Comparison of ENCODE assay signal across 8 mouse cellular contexts in genomic region chr7:116092710-116093465, GRCm38 (mm10). TPM values are rescaled to one million over a fixed set of nuclear protein-coding genes. Genes with fewer than 3 reads are reported as not detected.
DNase-seq lines count a peak whose midpoint lies in the region; ATAC-seq and TF ChIP-seq lines count a peak whose summit lies in the region.

No protein-coding gene starts in this region.

- intact Hi-C loops in heart, postnatal 36 days (cut with DNase I): no loop called here

- TF ChIP-seq CTCF in G1E (IDR thresholded peaks at IDR 0.05; ENCODE audit: low read depth, low read length): no peak
- TF ChIP-seq CTCF in layer of hippocampus, adult 2 months (conservative IDR thresholded peaks at IDR 0.05): peak; percentile 68
- peak; percentile 37; the same call in 1 of the 2 replicates for TF ChIP-seq CTCF in lung, embryonic 14.5 days (IDR thresholded peaks at IDR 0.05; ENCODE audit: low read depth)
- no peak for TF ChIP-seq CTCF in olfactory bulb, adult 2 months (IDR thresholded peaks at IDR 0.05; ENCODE audit: insufficient read depth, low read depth, low read length)
- peak; percentile 64; the same call in 1 of the 2 replicates for TF ChIP-seq CTCF in thymus, adult 2 months (IDR thresholded peaks at IDR 0.05; ENCODE audit: borderline replicate concordance, control insufficient read depth, extremely low read depth, insufficient read depth, low read length, poor library complexity)

- H3K27ac ChIP-seq in forebrain, embryonic 16.5 days (ENCODE audit: low read length): peak overlapping the region; percentile 98
- peak overlapping the region; percentile 97 for H3K27ac ChIP-seq in layer of hippocampus, adult 2 months
- peak overlapping the region; percentile 88 for H3K27ac ChIP-seq in lung, embryonic 14.5 days (ENCODE audit: low read depth)
- peak overlapping the region; percentile 95 for H3K27ac ChIP-seq in olfactory bulb, adult 2 months (ENCODE audit: insufficient read depth, low read depth, low read length)
- H3K27ac ChIP-seq in thymus, adult 2 months (ENCODE audit: control insufficient read depth, insufficient read depth, low read length): peak overlapping the region; percentile 28; the same call in 1 of the 2 replicates

- peaks cover 4% of the 10 kb centered on the region for H3K36me3 ChIP-seq in G1E (replicated peaks)
- H3K36me3 ChIP-seq in forebrain, embryonic 16.5 days (ENCODE audit: control insufficient read depth, insufficient read depth): no peaks in the 10 kb centered on the region
- 0 out of 2 replicates have a peak, but pooled peaks cover 3% of the 10 kb centered on the region for H3K36me3 ChIP-seq in lung, embryonic 14.5 days (ENCODE audit: insufficient read depth)
- H3K36me3 ChIP-seq in thymus, adult 2 months (ENCODE audit: control insufficient read depth, insufficient read depth, low read length): no peaks in the 10 kb centered on the region

- H3K4me3 ChIP-seq in G1E (ENCODE audit: low read depth, low read length): peak overlapping the region; percentile 76
- peak overlapping the region; percentile 61 for H3K4me3 ChIP-seq in forebrain, embryonic 16.5 days (replicated peaks; ENCODE audit: low read length)
- peak overlapping the region; percentile 87 for H3K4me3 ChIP-seq in layer of hippocampus, adult 2 months
- H3K4me3 ChIP-seq in lung, embryonic 14.5 days (ENCODE audit: low read depth, low read length): peak overlapping the region; percentile 61
- H3K4me3 ChIP-seq in olfactory bulb, adult 2 months (ENCODE audit: insufficient read depth, low read depth, low read length): peak overlapping the region; percentile 81
- peak overlapping the region; percentile 63 for H3K4me3 ChIP-seq in thymus, adult 2 months (ENCODE audit: control insufficient read depth, insufficient read depth, low read length)

- peaks cover 7% of the 10 kb centered on the region for H3K27me3 ChIP-seq in G1E (ENCODE audit: insufficient read depth, low read length)
- no peaks in the 10 kb centered on the region for H3K27me3 ChIP-seq in forebrain, embryonic 16.5 days (replicated peaks; ENCODE audit: control insufficient read depth, insufficient read depth, low read length)
- H3K27me3 ChIP-seq in lung, embryonic 14.5 days (ENCODE audit: insufficient read depth, low read length): no peaks in the 10 kb centered on the region
- H3K27me3 ChIP-seq in thymus, adult 2 months (ENCODE audit: control insufficient read depth, insufficient read depth, low read length): no peaks in the 10 kb centered on the region

- H3K9me3 ChIP-seq in G1E (replicated peaks): no peaks in the 10 kb centered on the region
- no peaks in the 10 kb centered on the region for H3K9me3 ChIP-seq in forebrain, embryonic 16.5 days (ENCODE audit: control insufficient read depth, low read length)
- no peaks in the 10 kb centered on the region for H3K9me3 ChIP-seq in lung, embryonic 14.5 days (ENCODE audit: low read depth, low read length)

- peak overlapping the region; percentile 88 for H3K4me2 ChIP-seq in forebrain, embryonic 16.5 days (ENCODE audit: low read length)
- peak overlapping the region; percentile 83 for H3K4me2 ChIP-seq in lung, embryonic 14.5 days

- peak; percentile 86 for TF ChIP-seq POLR2A in olfactory bulb, adult 2 months (IDR thresholded peaks at IDR 0.05; ENCODE audit: insufficient read depth, low read depth, low read length)
- peak; percentile 83 for TF ChIP-seq POLR2A in thymus, adult 2 months (IDR thresholded peaks at IDR 0.05; ENCODE audit: control insufficient read depth, extremely low read depth, insufficient read depth, low read length, poor library complexity)

- peaks cover 32% of the 10 kb centered on the region for H3K4me1 ChIP-seq in G1E (ENCODE audit: insufficient read depth, low read depth, low read length)
- H3K4me1 ChIP-seq in forebrain, embryonic 16.5 days (replicated peaks; ENCODE audit: control insufficient read depth, insufficient read depth, low read length): peaks cover 13% of the 10 kb centered on the region
- peaks cover 12% of the 10 kb centered on the region; the same call in 1 of the 2 replicates for H3K4me1 ChIP-seq in lung, embryonic 14.5 days (ENCODE audit: insufficient read depth)
- peaks cover 2% of the 10 kb centered on the region; the same call in 1 of the 2 replicates for H3K4me1 ChIP-seq in olfactory bulb, adult 2 months (ENCODE audit: control insufficient read depth, insufficient read depth, low read length)
- H3K4me1 ChIP-seq in thymus, adult 2 months (replicated peaks; ENCODE audit: control insufficient read depth, insufficient read depth, low read length): peaks cover 2% of the 10 kb centered on the region; the same call in 1 of the 2 replicates

- peak; percentile 50 for DNase-seq in G1E (ENCODE audit: low spot score)
- peak; percentile 96 for DNase-seq in cerebellum, adult 18-20 months
- DNase-seq in heart, postnatal 36 days: peak; percentile 87 to 93
- peak; percentile 95 to 97 for DNase-seq in layer of hippocampus, adult 2 months (ENCODE audit: low spot score in 2 of 2)
- peak; percentile 98 for DNase-seq in lung, embryonic 14.5 days
- peak; percentile 95 for DNase-seq in thymus, adult 2 months

- peak overlapping the region; percentile 69 for H3K9ac ChIP-seq in forebrain, embryonic 16.5 days (replicated peaks; ENCODE audit: low read depth, low read length)
- H3K9ac ChIP-seq in lung, embryonic 14.5 days: peak overlapping the region; percentile 84

- peak; percentile 97 for ATAC-seq in G1E (ENCODE audit: extremely low read depth, insufficient number of reproducible peaks, low FRiP score, poor library complexity, severe bottlenecking)
- ATAC-seq in forebrain, embryonic 16.5 days: peak; percentile 100
- peak; percentile 100 for ATAC-seq in lung, embryonic 14.5 days (ENCODE audit: insufficient read depth)

- WGBS in forebrain, embryonic 16.5 days: under 1% methylated on average over 38 of the region's 38 CpGs
- under 1% methylated on average over 38 of the region's 38 CpGs for WGBS in lung, embryonic 14.5 days
- under 1% methylated on average over 38 of the region's 38 CpGs for WGBS in olfactory bulb, adult 2 months
- WGBS in thymus, adult 2 months: under 1% methylated on average over 38 of the region's 38 CpGs

RNA-seq across cellular contexts. Expression of gene Gm4353, which starts 8.5 kb away (rescaled TPM):
- total RNA-seq in G1E (2014; fragmentation: Nextera tagmentation): 1.4 and 2.7 TPM in 2 replicates
- total RNA-seq in G1E (2017): 2.0 and 2.3 TPM in 2 replicates
- polyA plus RNA-seq in G1E (2012): 0.31 TPM in 1 of 2 replicates, not detected in the other
- polyA plus RNA-seq in forebrain, embryonic 16.5 days (2015; fragmentation: Nextera tagmentation; extraction: Ambion mirVana): 1.2 and 1.5 TPM in 2 replicates
- 1 to 10 TPM; 1.3 TPM for total RNA-seq in heart, postnatal 36 days (2021)
- total RNA-seq in layer of hippocampus, adult 2 months (2021): 1 to 10 TPM; 3.3 to 4.7 TPM
- 1.1 and 1.5 TPM in 2 replicates for polyA plus RNA-seq in lung, embryonic 14.5 days (2014; fragmentation: Nextera tagmentation; extraction: Ambion mirVana)
- not detected in 2 replicates for polyA plus RNA-seq in olfactory bulb, adult 2 months (2012; ENCODE audit: insufficient read depth, insufficient read length, low replicate concordance, missing spikeins)
- polyA plus RNA-seq in thymus, adult 2 months (2012; rRNA removed): 1.1 and 1.5 TPM in 2 replicates

RNA-seq across cellular contexts. Expression of gene 1110004F10Rik, which starts 53.7 kb away (rescaled TPM):
- 122 and 127 TPM in 2 replicates for total RNA-seq in G1E (2014; fragmentation: Nextera tagmentation)
- total RNA-seq in G1E (2017): 239 and 262 TPM in 2 replicates
- 52.4 and 74.2 TPM in 2 replicates for polyA plus RNA-seq in G1E (2012)
- 382 and 395 TPM in 2 replicates for polyA plus RNA-seq in forebrain, embryonic 16.5 days (2015; fragmentation: Nextera tagmentation; extraction: Ambion mirVana)
- total RNA-seq in heart, postnatal 36 days (2021): 10 to 100 TPM; 51.2 to 55.9 TPM
- 100 to 1,000 TPM; 101 to 106 TPM for total RNA-seq in layer of hippocampus, adult 2 months (2021)
- polyA plus RNA-seq in lung, embryonic 14.5 days (2014; fragmentation: Nextera tagmentation; extraction: Ambion mirVana): 275 and 286 TPM in 2 replicates
- 373 TPM in 1 of 2 replicates, not detected in the other for polyA plus RNA-seq in olfactory bulb, adult 2 months (2012; ENCODE audit: insufficient read depth, insufficient read length, low replicate concordance, missing spikeins)
- polyA plus RNA-seq in thymus, adult 2 months (2012; rRNA removed): 58.5 and 61.4 TPM in 2 replicates

RNA-seq across cellular contexts. Expression of gene Sox6, which starts 54.3 kb away (rescaled TPM):
- total RNA-seq in G1E (2014; fragmentation: Nextera tagmentation) (12.7 and 162 TPM in 2 replicates), G1E (2017) (2.5 and 3.8 TPM in 2 replicates)
- 2.3 and 2.6 TPM in 2 replicates for polyA plus RNA-seq in G1E (2012)
- polyA plus RNA-seq in forebrain, embryonic 16.5 days (2015; fragmentation: Nextera tagmentation; extraction: Ambion mirVana): 95.4 and 96.5 TPM in 2 replicates
- 10 to 100 TPM; 24.0 to 30.4 TPM for total RNA-seq in heart, postnatal 36 days (2021)
- total RNA-seq in layer of hippocampus, adult 2 months (2021): 10 to 100 TPM; 24.3 to 31.0 TPM
- 19.1 and 22.0 TPM in 2 replicates for polyA plus RNA-seq in lung, embryonic 14.5 days (2014; fragmentation: Nextera tagmentation; extraction: Ambion mirVana)
- not detected in 2 replicates for polyA plus RNA-seq in olfactory bulb, adult 2 months (2012; ENCODE audit: insufficient read depth, insufficient read length, low replicate concordance, missing spikeins)
- polyA plus RNA-seq in thymus, adult 2 months (2012; rRNA removed): 1.1 and 2.1 TPM in 2 replicates

Comparison
In these comparisons a context has a peak if more than half of its experiments do, and no peak if none do; other contexts are left out.
1. Peak in every context shown above with its lines: DNase-seq, ATAC-seq, H3K4me3 ChIP-seq and H3K27ac ChIP-seq.
2. CTCF ChIP-seq: peak in layer of hippocampus, adult 2 months (single experiment), lung, embryonic 14.5 days (single experiment) and thymus, adult 2 months (single experiment); none in G1E (single experiment) and olfactory bulb, adult 2 months (single experiment).
3. H3K27ac ChIP-seq: peak in every context shown above with its lines; median percentile 98 in forebrain, embryonic 16.5 days; 97 in layer of hippocampus, adult 2 months; 95 in olfactory bulb, adult 2 months; 88 in lung, embryonic 14.5 days; 28 in thymus, adult 2 months.